Mouse (Mus musculus) embryo, embryonic 11.5 days (tissue): Measurements from ENCODE around the gene Fam120a.

Source experiments
- DNase-seq: peaks from one replicate; pipeline ENCODE4 v3.0.0-alpha.2; 2012; ENCODE audit warnings: low read depth, low spot score

The Fam120a gene

DNA sequence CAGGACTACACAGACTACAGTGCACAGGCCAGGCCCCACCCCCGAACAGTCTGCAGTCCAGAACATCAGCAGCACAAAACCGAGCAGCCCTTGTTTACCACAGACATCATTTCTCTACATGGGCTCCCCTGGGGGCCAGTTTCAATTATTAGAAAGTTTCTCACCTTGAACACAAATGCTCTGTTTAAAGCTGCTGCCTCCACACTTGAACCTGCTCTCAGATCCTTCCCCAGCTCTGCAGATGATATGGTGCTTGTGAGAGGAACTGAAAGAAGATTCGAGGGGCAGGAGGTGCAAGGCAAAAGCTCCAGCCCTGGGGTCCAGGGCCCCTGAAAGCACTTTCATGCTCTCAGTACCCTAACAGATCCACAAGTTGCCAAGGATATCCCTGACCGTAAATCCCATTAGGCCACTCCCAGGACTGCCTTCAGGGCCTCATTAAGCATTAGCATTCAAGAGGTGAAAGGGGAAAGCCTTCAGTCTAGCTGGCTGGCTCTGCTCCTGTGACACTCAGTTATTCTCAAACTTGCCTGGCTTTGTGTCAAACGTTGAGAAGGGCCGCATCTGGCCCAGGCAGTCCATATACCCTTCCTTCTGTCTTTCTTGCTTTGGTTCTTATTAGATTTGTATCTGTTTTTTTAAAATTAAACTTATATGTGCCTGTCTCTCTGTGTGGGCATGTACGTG is 110.4 kb downstream of the Fam120a start:
- no peak for DNase-seq

DNA sequence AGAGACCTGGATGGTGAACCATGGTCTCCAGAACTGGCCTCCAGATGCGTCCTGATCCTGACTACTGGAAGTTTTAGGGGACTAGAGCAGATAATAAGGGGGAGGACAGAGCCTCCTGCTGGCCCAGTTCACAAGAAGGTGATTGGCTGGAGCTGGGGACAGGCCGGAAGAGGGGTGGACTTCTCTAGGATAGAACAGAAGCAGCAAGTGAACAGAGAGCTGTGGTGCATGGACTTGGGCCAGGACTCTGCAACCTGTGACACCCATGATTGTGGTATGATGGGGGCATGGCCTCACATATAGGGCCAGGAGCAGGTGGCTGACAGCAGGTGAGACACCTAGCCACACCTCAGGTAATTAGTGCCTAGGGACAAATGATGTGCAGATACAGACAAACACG is 113.9 kb downstream of the Fam120a start:
- no peak for DNase-seq

DNA sequence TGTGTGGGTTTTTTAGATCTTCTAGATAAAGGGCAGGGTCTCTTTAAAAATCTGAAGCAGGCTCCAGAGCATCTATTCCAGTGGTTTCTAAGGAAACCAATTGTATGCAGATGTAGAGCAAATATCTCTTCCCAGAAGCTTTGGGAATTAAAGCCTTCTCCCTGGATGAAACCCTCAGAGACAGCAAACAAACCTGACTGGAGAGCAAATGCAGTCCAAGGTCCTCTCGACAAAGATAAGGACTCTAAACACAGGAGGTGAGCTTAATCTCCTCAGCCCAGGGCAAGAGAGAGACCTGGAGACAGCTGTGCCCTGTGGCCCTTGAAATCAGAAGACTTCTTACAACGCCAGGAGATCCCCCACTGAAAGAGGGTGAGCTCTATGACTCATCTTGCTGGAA is 114.3 kb downstream of the Fam120a start:
- DNase-seq: no peak

DNA sequence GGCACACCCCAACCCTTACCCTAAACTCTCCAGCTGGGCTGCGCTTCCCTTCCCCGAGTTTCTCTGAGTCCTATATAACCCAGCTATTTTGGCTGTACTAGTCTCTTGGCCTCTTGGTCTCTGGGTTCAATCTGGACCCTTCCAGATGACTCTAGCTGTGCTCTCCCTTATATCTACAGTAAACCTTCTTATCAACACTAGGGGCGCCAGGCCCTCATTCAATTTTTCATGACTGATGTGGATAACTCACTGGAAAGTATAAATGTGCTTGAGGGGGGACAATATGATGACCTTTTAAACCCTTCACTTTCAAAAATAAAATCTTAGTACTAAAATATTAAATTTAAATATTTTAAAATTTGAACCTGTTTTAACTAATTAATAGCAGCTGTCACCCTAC is 115.0 kb downstream of the Fam120a start:
- DNase-seq: no peak

DNA sequence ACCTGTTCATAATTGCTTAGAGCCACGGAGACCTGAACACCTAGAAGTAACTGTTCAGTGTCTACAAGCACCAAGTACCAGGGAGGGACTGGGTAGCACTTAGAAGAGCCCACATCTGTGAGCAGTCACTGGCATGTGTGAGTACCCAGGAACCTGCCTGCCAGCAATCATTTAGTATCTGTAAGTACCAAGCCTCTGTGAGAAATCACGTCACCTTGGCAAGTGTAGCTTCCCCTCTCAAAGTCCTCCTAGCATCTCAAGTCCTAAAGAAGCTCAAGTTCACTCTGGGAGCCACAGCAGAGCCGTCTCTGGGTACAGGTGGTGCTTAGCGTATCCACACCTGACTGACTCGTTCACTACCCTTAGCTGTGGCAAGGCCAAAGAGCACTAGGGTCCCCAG is 116.1 kb downstream of the Fam120a start:
- DNase-seq: no peak

DNA sequence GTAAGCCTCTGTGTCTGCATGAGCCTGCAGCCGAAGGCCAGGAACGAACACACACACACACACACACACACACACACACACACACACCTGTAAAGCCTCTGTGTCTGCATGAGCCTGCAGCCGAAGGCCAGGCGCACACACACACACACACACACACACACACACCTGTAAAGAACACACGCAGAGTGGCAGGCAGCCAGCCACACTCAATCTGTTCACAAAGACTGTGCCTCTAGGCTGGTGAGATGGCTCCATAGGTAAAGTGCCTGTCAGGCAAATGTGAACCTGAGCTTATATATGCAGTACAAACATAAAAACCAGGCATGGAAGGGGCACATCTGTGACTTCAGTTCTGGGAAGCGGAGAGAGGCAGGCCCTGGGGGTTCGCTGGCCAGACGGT is 117.0 kb downstream of the Fam120a start:
- DNase-seq: no peak

DNA sequence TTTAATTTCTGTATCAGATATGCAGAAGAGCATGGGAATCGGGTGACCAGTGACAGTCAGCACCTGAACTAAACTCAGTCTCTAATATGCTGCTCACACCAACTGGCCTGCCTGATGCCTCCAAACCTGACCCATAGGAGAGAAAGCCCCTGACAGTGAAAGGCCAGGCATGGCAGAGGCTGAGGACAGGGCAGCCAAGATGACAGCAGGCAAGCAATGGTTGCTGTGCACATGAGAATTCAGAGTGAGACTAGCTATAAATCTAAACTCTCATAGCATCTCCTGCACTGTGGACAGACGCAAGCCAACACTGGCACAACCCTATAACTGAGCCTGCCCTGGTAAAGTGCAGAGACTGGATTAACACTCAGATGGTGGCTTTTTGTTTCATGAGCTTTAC is 117.5 kb downstream of the Fam120a start:
- DNase-seq: no peak

DNA sequence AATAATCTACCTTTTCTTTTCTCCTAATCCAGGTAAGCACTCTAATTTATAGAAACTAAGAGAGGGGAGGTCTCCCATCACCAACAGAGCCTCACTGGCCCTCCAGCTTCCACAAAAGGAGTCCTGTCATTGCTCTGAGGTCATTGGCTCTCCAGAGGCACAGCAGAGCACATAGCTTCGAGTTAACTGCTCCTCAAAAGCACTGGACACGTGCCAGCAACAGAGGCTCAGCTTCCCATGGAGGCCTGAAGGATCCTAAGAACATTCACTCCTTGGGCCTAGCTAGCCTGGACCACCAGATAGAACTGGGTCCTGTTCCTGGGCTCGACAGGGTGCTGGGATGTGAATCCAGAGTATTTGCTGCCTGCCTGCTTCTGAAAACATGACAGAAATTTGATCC is 118.7 kb downstream of the Fam120a start:
- no peak for DNase-seq

DNA sequence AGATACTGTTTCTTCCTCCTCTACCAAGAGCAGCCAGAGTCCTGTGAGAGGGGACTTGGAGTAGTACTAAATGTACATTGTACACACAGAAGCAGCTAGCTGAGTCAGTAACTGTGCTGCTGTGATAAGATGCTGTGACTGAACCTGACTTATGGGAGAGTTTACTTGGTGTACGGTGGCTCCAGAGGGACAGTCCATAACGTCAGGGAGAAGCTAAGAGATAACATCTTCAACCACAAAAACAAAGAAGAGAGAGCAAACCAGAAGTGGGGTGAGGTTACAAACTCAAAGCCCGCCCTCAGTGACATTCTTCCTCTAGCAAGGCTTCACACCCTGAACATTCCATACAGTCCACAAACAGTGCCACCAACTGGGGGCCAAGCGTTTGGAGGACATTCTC is 122.5 kb downstream of the Fam120a start:
- DNase-seq: no peak

DNA sequence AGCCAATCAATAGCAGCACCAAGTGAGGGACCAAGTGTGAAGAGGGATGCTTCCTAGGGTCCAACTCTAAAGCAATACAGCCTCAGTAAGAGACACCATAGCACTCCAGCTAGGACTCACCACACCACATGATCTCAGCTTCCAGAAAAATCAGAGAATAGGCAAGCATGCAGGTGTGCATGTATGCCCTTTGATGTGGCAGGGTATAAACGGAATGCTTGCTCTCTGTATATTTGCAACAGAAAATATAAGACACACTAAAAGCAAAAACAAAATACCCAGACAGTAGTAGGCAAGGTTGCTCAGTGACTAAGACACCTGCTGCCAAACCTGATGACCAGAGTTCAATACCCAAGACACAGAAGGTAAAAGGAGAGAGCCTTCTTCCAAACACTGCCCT is 124.3 kb downstream of the Fam120a start:
- no peak for DNase-seq

DNA sequence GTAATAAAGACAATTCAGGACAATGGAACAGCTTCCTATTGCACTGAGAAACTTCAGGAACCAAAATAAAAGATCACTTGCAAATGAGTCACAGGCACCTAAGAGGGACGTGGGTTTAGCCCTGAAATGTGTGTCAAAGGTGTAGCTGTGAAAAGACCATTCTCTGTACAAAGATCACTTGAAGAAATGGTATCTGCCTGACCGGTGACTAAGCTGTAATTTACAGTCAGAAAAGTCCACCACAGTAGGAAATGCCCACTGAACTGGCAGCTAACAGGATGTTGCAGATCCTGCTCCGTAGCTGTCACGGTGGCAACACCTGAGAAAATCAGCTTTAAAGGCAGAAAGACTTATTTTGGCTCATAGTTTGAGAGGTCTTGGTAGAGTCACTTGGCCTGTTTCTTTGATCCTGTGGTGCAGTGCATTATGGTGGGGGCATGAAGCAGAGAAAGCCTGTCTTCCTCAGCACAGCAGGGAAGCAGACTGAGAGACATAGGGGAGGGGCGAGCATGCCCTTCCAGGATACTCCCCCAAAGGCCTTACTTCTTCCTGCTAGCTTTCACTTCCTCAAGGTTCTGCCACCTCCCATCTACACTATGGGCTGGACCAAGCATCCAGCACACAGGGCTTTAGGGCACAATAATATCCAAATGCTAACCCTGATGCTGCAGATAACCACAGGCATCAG is 125.8 kb downstream of the Fam120a start:
- DNase-seq: no peak

DNA sequence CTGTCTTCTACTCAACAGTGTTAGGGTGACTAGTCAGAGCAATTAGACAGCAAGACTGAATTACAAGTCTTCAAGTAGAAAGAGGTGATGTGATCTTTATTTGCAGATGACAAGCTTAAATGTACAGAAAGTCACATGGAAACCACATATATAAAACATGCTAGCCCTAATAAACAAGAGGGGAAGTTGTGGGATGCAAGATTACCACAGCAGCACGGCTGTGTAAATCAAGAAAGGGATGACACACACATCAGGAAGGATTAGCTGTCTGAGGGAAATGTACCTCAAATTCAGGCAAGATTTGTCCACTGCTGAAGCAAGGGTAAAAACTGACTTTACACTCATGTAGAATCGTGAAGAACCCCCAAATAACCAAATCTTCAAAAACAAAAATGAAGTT is 129.5 kb downstream of the Fam120a start:
- DNase-seq: no peak

DNA sequence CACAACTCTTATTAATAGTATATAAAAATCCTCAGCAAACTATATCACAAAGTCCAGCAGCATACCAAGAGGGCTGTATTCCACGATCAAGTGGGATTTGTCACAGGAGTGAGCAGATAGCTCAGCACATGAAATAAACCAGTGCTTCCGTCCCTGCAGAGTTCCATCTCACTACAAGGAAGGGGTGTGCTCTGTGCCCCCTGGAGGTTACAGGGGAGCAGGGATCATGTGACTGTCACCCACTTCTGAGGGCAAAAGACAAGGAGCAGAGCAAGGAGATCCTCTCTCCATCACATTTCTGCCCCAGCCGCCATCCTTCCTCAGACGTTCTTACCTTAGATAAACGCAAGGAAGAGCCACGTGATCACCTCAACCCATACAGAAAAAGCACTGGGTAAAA is 130.3 kb downstream of the Fam120a start:
- no peak for DNase-seq

DNA sequence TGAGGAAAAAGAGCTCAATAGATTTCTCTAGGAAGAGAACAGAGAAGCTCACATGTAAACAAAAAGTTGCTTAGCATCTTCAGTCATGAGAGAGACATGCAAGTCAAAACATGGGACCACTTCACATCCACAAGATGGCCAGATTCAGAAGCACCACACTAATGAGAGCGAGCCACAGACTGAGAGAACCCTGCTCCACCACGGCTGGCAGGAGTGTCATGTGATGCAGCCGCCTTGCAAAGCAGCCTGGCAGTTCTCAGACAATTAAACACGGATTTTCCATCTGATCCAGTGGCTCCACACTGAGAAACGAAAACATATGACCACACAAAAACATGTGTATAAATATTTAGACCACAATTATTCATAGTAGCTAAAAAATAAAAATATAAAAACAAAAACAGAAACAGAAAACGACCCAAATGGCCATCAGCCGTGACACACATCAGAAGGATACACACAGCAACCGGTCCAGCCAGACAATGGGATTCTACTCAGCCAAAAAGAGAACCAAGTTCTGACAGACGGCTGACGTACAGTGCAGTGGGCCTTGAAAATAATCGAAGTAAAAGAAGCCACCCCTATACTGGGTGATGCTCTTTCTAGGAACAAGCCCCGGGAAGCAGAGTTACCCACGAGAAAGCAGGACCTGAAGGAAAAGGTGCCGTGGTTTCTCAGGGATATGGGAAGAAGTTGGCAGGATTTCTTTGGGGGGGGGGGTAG is 137.1 kb downstream of the Fam120a start:
- DNase-seq: no peak

DNA sequence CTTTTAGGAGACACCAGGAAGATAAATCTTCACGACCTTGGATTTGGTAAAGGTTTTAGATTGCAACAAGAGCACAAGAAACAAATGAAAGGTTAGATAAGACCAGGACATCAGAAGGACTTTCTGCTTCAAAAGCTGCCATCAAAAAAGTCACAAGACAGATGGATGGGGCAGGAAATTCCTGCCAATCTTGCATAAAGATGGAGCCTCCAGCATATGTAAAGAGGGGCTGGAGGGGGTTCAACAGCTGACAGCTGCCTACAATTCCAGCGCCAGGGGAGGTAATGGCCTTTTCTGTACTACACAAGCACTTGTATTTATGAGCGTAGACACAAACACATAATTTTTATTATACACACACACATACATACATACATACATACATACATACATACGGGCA is 138.0 kb downstream of the Fam120a start:
- no peak for DNase-seq
